Mouse (Mus musculus): Measurements from ENCODE around the gene Lin7a.

DNA sequence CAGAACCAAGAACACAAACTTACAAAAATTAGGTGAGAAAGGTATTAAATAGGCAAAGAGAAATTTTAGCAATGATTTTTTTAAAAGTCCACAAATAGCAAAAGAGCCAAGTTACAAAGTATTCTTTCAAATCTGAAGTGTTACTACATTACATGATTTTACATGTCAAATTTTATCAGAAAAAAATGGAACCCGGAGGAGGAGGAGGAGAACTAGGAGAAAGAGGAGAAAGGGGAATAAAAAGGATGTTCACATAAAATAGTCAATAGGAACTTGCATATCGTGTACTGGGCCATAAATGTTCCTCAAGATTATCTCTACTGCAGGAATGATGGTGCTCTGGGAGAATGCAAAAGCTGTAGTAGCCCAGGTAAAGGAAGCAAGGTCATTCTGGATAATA is 34.4 kb upstream of the Lin7a start:
- no peak for TF ChIP-seq POLR2A (IDR thresholded peaks at IDR 0.05; ENCODE audit: low read depth, low read length)
- TF ChIP-seq CTCF (IDR thresholded peaks at IDR 0.05; ENCODE audit: extremely low read depth, insufficient read depth, insufficient read length, insufficient replicate concordance) = no peak

All from spleen, adult 2 months (tissue).